Mouse (Mus musculus) adrenal gland, adult 2 months (tissue): ENCODE data around the gene Mslnl. TPM values are rescaled to one million over a fixed set of nuclear protein-coding genes. Genes with fewer than 3 reads are reported as not detected.

Experiments used
- DNase-seq: peaks from one replicate; pipeline ENCODE4 v3.0.0; 2021
- polyA plus RNA-seq: library from polyadenylated mRNA; depleted of rRNA; stranded (reverse); fragments of >200 nt; gene quantifications from 2 replicates; pipeline ENCODE4 v1.2.3, GENCODE M21; 2012
- total RNA-seq, 2 experiments: library from RNA; stranded (reverse); gene quantifications; 2 replicates each; pipeline ENCODE4 v1.2.3; 2021

Mslnl gene
- total and polyA plus RNA-seq, 3 experiments: 0.26 TPM; not detected in 2

GRCm38 (mm10) chr17:25743831-25744230, 8.0 kb downstream of the Mslnl start:
- DNase-seq: peak; percentile 84

GRCm38 (mm10) chr17:25744311-25744710, 8.5 kb downstream of the Mslnl start:
- peak; percentile 50 for DNase-seq

GRCm38 (mm10) chr17:25748238-25748637, 12.4 kb downstream of the Mslnl start:
- peak; percentile 62 for DNase-seq

GRCm38 (mm10) chr17:25749314-25749713, 13.5 kb downstream of the Mslnl start:
- no peak for DNase-seq

- DNase-seq: peak; percentile 82
These were observed 15.6 kb downstream of the Mslnl start for GRCm38 (mm10) chr17:25751446-25751845.

GRCm38 (mm10) chr17:25754241-25754640, 18.4 kb downstream of the Mslnl start, which contains the start of gene Msln:
TSS of gene Msln (minus strand) at chr17:25754378.
- no peak for DNase-seq

GRCm38 (mm10) chr17:25755086-25755485, 19.2 kb downstream of the Mslnl start:
- no peak for DNase-seq

GRCm38 (mm10) chr17:25755627-25756377, 20.0 kb downstream of the Mslnl start:
- DNase-seq: no peak

GRCm38 (mm10) chr17:25756378-25757242, 20.8 kb downstream of the Mslnl start:
- DNase-seq: no peak

- DNase-seq: no peak
These were observed 21.8 kb downstream of the Mslnl start for GRCm38 (mm10) chr17:25757691-25758090.

- DNase-seq: no peak
These were observed 24.3 kb downstream of the Mslnl start for GRCm38 (mm10) chr17:25760148-25760547.

GRCm38 (mm10) chr17:25761561-25761970, 25.7 kb downstream of the Mslnl start:
- DNase-seq: no peak

GRCm38 (mm10) chr17:25762591-25762990, 26.7 kb downstream of the Mslnl start:
- DNase-seq: no peak

GRCm38 (mm10) chr17:25765886-25766285, 30.0 kb downstream of the Mslnl start:
- DNase-seq: no peak

- DNase-seq: no peak
These were observed 33.5 kb downstream of the Mslnl start for GRCm38 (mm10) chr17:25769331-25769730.

- peak; percentile 97 for DNase-seq
These were observed 37.8 kb downstream of the Mslnl start, which contains the start of gene Narfl for GRCm38 (mm10) chr17:25773549-25774120. TSS of gene Narfl (plus strand) at chr17:25773776.

- DNase-seq: no peak
These were observed 39.6 kb downstream of the Mslnl start for GRCm38 (mm10) chr17:25775318-25776062.

- DNase-seq: no peak
These were observed 42.1 kb downstream of the Mslnl start for GRCm38 (mm10) chr17:25777948-25778347.

- no peak for DNase-seq
These were observed 45.5 kb downstream of the Mslnl start for GRCm38 (mm10) chr17:25781339-25781738.

GRCm38 (mm10) chr17:25783086-25783485, 47.2 kb downstream of the Mslnl start:
- DNase-seq: peak; percentile 80

- no peak for DNase-seq
These were observed 48.2 kb downstream of the Mslnl start for GRCm38 (mm10) chr17:25783861-25784574.
